Mouse (Mus musculus) brain, embryonic 18.5 days (tissue): ENCODE measurements around the gene Slc16a4.

Experiments used
- DNase-seq: peaks from one replicate; pipeline ENCODE4 v3.0.0-alpha.2; 2012; ENCODE audit warnings: low read depth, low spot score

Gene Slc16a4

DNA sequence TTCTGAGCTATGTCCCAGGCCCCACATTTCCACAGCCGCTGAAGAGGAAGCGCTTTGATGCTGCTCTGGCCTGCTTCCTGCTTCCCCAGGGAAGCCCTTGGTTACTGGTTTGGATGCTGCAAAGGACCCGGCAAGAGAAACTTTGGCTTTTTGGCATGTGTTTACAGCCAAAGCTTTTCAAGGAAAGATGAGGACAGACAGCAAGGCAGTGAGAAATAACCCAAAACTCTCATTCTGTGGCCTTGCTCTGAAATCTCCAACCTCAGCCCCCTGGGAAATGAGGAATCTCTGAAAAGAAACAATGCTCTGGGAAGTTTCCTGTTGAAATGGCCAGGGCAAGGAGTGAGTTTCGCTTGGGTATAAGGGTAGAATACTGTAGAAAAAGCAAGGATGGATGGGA lies 69.3 kb downstream of the Slc16a4 start:
- no peak for DNase-seq
